Mouse (Mus musculus): ENCODE measurements at regions not wholly inside any gene's neighbourhood (a gene's known extent, or its start where the extent isn't known, plus 50 kb on each side); places are given as distances from the start of the nearest gene placed in this dataset.
"Not testable (repeated sequence)": the region's sequence is repeated elsewhere in the genome, so short reads cannot be mapped to it uniquely, and the experiment has no call there.

- peak; percentile 29 for DNase-seq (ENCODE audit: low read depth)
Measured at GRCm38 (mm10) chr11:31615107-31615811, 56.4 kb downstream of the Bod1 start.

GRCm38 (mm10) chr11:31614394-31614713, 57.3 kb downstream of the Bod1 start:
- DNase-seq (ENCODE audit: low read depth): no peak

GRCm38 (mm10) chr11:31613688-31614393, 57.8 kb downstream of the Bod1 start:
- DNase-seq (ENCODE audit: low read depth): no peak

DNA sequence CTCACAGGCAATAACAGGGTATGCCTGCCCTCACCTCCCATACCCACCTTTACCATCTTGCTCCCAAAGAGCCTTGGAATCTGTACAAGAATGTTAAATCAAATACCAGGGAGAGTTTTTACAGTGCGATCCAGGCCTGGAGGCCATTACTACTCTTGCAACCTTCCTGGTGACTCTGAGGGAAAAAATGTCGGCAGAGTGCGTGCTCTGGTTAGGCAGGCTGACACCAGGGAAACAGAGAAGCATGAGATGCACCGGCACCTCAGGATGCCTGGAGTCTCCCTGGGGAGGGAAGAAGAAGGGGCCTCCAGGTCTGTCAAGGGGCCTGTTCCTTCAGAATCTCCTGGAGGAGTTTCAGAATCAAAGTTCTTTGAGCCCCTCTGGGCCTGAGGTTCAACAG, 63.2 kb downstream of the Bod1 start:
- no peak for DNase-seq (ENCODE audit: low read depth)

GRCm38 (mm10) chr11:31601499-31601898, 70.2 kb downstream of the Bod1 start:
- no peak for DNase-seq (ENCODE audit: low read depth)

GRCm38 (mm10) chr11:31593604-31594003, 78.1 kb downstream of the Bod1 start:
- no peak for DNase-seq (ENCODE audit: low read depth)

GRCm38 (mm10) chr11:31592061-31592460, 79.6 kb downstream of the Bod1 start:
- DNase-seq (ENCODE audit: low read depth): no peak

GRCm38 (mm10) chr11:31591037-31591554, 80.6 kb downstream of the Bod1 start:
- no peak for DNase-seq (ENCODE audit: low read depth)

GRCm38 (mm10) chr11:31574941-31575340, 96.7 kb downstream of the Bod1 start:
- DNase-seq (ENCODE audit: low read depth): no peak

DNA sequence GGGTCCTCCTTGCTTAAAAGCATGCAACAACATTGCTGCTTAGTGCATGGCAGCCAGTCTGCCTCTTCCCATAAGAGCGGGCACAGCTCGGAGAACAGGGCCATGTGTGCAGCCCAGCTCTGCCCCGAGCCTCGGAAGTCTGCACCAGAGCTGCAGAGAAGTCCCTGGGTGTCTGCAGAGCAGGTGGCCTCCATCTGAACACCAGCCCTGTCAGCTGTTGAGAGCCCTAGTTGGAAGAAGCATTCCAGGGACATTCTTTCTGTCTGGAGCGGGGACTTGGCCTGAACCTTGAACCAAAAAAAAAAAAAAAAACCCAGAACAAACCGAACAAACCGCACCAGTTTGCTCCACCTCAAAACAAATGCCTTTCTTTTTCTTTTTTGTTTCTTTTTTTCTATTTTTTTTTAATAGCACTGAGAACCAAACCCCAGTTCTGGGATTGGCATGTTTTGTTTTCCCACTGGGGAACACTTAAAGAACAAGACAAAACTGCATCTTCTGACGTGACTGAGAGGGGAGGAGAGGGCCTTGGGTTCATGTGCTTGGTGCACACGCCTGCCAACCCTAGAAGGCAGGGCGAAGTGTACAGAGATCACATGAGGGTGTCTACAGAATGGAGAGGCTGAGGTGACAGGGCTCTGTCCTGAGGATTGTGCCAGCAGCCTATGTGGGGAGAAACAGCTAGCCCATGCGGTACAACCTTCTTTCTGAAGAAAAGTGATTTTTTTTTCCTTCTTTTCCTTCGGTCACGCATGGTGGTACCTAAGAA, 106.8 kb downstream of the Bod1 start:
- DNase-seq (ENCODE audit: low read depth): no peak

GRCm38 (mm10) chr11:31563826-31564741, 107.6 kb downstream of the Bod1 start:
- no peak for DNase-seq (ENCODE audit: low read depth)

DNA sequence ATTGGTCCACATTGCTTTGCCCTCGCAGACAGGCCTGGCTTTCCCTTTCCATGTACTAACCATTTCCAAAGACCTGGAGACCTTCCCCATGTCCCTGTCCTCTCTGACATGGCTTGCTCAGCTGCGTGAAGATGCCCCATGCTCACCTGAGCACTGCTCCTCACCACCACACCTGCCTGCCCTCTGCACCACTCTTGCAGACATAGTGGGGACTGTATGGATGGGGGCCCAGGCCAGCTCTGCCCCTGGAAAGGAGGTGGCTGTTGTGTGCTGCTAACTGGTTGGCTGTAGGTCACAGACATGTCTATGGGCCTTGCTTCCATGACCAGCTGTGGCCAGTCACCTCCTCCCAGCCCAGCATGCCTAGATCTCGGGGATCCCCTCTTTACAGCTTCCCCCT, 108.7 kb downstream of the Bod1 start:
- DNase-seq (ENCODE audit: low read depth): no peak

DNA sequence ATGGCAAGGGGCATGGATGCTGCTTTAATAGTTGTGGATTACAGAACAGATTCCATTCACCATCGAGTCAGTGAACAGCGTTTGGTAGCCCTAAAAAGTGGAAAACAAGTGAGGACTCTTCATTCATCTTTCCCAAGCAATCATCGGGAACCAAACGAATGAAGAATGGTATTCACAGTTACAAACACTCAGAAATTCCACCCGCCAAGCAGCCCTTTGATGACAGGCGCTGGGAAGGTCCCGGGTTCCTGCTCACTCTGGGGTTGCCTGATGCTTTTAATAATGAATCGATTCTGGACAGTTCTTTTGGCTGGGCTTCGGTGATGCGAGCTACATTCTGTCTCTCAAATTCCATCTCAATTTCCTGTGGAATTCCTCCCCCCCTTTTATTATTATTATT, 110.9 kb downstream of the Bod1 start:
- DNase-seq (ENCODE audit: low read depth): no peak

DNA sequence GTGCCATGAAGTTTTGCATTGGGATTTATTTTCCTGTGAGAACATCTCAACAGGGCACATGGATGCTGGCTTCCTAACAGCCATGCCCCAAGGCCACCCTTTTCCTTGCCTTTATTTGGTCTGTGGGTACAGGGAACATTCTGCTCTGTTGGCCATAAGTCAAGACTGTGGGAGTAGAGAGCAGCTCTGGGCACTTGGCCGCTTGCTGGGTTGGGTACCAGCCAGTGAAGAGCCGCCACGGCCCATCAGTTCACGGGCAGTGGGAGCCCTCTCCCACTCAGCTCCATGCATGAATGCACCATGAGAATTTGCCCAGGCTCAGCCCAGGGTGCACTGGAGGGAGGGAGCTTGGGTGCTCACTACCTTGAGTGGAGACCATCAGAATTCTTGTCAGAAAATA, 116.6 kb downstream of the Bod1 start:
- DNase-seq (ENCODE audit: low read depth): no peak

- no peak for DNase-seq (ENCODE audit: low read depth)
Measured at GRCm38 (mm10) chr11:31551614-31552271, 119.9 kb downstream of the Bod1 start.

GRCm38 (mm10) chr11:31550747-31551613, 120.7 kb downstream of the Bod1 start:
- no peak for DNase-seq (ENCODE audit: low read depth)

DNA sequence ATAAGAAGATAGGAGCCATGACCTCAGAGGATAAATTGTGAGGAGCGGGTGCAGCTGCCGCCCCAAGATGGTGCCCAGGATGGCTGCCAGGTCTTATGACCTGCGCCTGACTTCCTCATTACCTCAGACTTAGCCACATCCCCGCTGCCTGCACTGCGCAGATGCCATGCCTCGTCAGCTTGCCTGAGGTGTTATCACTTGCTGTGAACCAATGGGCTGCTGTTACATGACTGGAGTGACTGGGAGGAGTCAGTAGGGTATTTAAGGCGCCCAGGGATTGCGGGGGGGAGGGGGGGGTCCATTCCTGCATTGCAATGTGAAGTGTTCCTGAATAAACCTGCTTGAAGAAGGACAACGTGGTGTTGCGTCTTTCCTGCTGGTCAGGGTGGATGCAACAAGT, 126.2 kb downstream of the Bod1 start:
- DNase-seq (ENCODE audit: low read depth): not testable (repeated sequence)

DNA sequence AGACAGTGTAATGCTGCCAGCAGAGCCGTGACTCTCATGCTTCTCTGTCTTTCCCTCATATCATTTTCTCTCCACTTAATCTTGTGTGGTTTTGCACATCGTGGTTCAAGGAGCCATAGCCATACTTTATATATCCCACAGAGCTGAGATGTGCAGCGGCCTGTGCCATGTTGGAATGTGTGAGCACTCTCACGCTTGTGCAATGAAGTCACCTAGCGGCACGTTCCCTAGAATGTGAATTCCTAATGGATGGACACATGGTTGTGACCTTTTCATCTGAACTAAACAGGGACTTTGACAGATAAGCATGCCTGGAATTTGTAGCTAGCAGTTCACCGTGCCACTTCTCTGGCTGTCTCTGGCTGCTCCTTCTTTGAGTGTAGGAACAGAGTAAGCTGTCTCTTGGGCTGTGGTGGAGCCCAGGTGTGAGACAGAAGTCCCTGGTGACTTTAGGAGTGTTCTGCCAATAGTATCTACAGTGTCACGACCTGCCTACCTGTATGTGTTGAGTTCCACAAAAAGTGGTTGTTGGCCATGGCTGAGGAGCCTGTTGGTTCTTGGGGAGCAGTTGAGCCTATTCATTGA, 129.0 kb downstream of the Bod1 start:
- DNase-seq (ENCODE audit: low read depth): no peak

GRCm38 (mm10) chr11:31541425-31541824, 130.3 kb downstream of the Bod1 start:
- DNase-seq (ENCODE audit: low read depth): no peak

GRCm38 (mm10) chr11:31540816-31541215, 130.9 kb downstream of the Bod1 start:
- no peak for DNase-seq (ENCODE audit: low read depth)

Measured in c-Kit-positive CD71-negative TER-119-negative erythroid progenitor cells, embryonic 14.5 days (primary cell).